ENCODE assay signal across 16 mouse cellular contexts in genomic region chr17:7654064-7654564, GRCm38 (mm10).
DNase-seq lines count a peak whose midpoint lies in the region; ATAC-seq and TF ChIP-seq lines count a peak whose summit lies in the region.
"Had no signal": no experiment of that assay in that cellular context is flagged by ENCODE, and none has a peak within 500 bp of the region (broad histone marks: within the 10 kb centered on the region; RNA-seq: fewer than 3 reads in every experiment).

No protein-coding gene starts in this region.

- no peak overlapping the region for H3K4me3 ChIP-seq in heart, embryonic 16.5 days (ENCODE audit: low read length)
- H3K4me3 ChIP-seq in lung, embryonic 14.5 days (ENCODE audit: low read depth, low read length), result no peak overlapping the region
- H3K4me3 ChIP-seq in stomach, embryonic 15.5 days (replicated peaks), result no peak overlapping the region
- H3K4me3 ChIP-seq: forebrain, embryonic 13.5 days; gastrocnemius, adult 2 months; hindbrain, embryonic 13.5 days; layer of hippocampus, adult 2 months; liver, embryonic 12.5 days had no signal

- no peak overlapping the region for H3K9ac ChIP-seq in heart, embryonic 16.5 days (ENCODE audit: low read length)
- H3K9ac ChIP-seq in lung, embryonic 14.5 days, result no peak overlapping the region
- H3K9ac ChIP-seq in stomach, embryonic 15.5 days, result no peak overlapping the region
- H3K9ac ChIP-seq: forebrain, embryonic 13.5 days; hindbrain, embryonic 13.5 days; liver, embryonic 12.5 days had no signal

- peak; percentile 75 for ATAC-seq in heart, embryonic 16.5 days (replicated peaks; ENCODE audit: extremely low read depth, insufficient read depth, low FRiP score)
- ATAC-seq in lung, embryonic 14.5 days (ENCODE audit: insufficient read depth), result peak; percentile 97
- peak; percentile 82 for ATAC-seq in stomach, embryonic 15.5 days (ENCODE audit: insufficient read depth, low FRiP score, low read depth)
- ATAC-seq: forebrain, embryonic 13.5 days; liver, embryonic 12.5 days; Patski had no signal

- no peaks in the 10 kb centered on the region for H3K36me3 ChIP-seq in heart, embryonic 16.5 days (ENCODE audit: control insufficient read depth, insufficient read depth)
- H3K36me3 ChIP-seq in lung, embryonic 14.5 days (ENCODE audit: insufficient read depth), result no peaks in the 10 kb centered on the region
- H3K36me3 ChIP-seq in stomach, embryonic 15.5 days, result no peaks in the 10 kb centered on the region
- H3K36me3 ChIP-seq: hindbrain, embryonic 13.5 days; liver, embryonic 12.5 days had no signal

- H3K4me2 ChIP-seq in heart, embryonic 16.5 days (ENCODE audit: low read depth, low read length), result no peak overlapping the region
- no peak overlapping the region for H3K4me2 ChIP-seq in lung, embryonic 14.5 days
- H3K4me2 ChIP-seq in stomach, embryonic 15.5 days, result no peak overlapping the region
- H3K4me2 ChIP-seq: forebrain, embryonic 13.5 days; hindbrain, embryonic 13.5 days; liver, embryonic 12.5 days had no signal

- WGBS in heart, embryonic 16.5 days, result 46% methylated on average over 7 of the region's 7 CpGs
- WGBS in lung, embryonic 14.5 days, result 28% methylated on average over 7 of the region's 7 CpGs
- 28% methylated on average over 7 of the region's 7 CpGs for WGBS in stomach, embryonic 15.5 days

- no peaks in the 10 kb centered on the region for H3K27me3 ChIP-seq in heart, embryonic 16.5 days (ENCODE audit: control insufficient read depth, insufficient read depth, low read length)
- no peaks in the 10 kb centered on the region for H3K27me3 ChIP-seq in lung, embryonic 14.5 days (ENCODE audit: insufficient read depth, low read length)
- H3K27me3 ChIP-seq in stomach, embryonic 15.5 days (replicated peaks), result no peaks in the 10 kb centered on the region
- H3K27me3 ChIP-seq: CH12.LX; forebrain, embryonic 13.5 days; hindbrain, embryonic 13.5 days; liver, embryonic 12.5 days had no signal

- H3K27ac ChIP-seq in heart, embryonic 16.5 days (ENCODE audit: low read length), result no peak overlapping the region; the same call in 1 of the 2 replicates
- no peak overlapping the region for H3K27ac ChIP-seq in lung, embryonic 14.5 days (ENCODE audit: low read depth)
- H3K27ac ChIP-seq in stomach, embryonic 15.5 days, result no peak overlapping the region
- H3K27ac ChIP-seq: forebrain, embryonic 13.5 days; hindbrain, embryonic 13.5 days; layer of hippocampus, adult 2 months; liver, embryonic 12.5 days had no signal

- peak; percentile 4; the same call in 1 of the 2 replicates for TF ChIP-seq CTCF in lung, embryonic 14.5 days (IDR thresholded peaks at IDR 0.05; ENCODE audit: low read depth)

- H3K4me1 ChIP-seq in heart, embryonic 16.5 days (ENCODE audit: control insufficient read depth, insufficient read depth, low read length), result no peaks in the 10 kb centered on the region
- H3K4me1 ChIP-seq in lung, embryonic 14.5 days (ENCODE audit: insufficient read depth), result 0 out of 2 replicates have a peak, but pooled peaks cover 5% of the 10 kb centered on the region
- no peaks in the 10 kb centered on the region for H3K4me1 ChIP-seq in stomach, embryonic 15.5 days
- H3K4me1 ChIP-seq: forebrain, embryonic 13.5 days; liver, embryonic 12.5 days had no signal

- DNase-seq in kidney, postnatal 10 days, result peak; percentile 60
- no peak for DNase-seq in kidney, postnatal 25 days
- peak; percentile 87 for DNase-seq in lung, embryonic 14.5 days
- no peak for DNase-seq in thymus, postnatal 36 days
- no peak for DNase-seq in cerebellum, adult 11 months
- DNase-seq: cerebellum, adult 9-11 months; gastrocnemius, adult 2 months; right cerebral cortex, postnatal 14 days had no signal

- no peaks in the 10 kb centered on the region for H3K9me3 ChIP-seq in heart, embryonic 16.5 days (replicated peaks; ENCODE audit: control insufficient read depth, low read length)
- H3K9me3 ChIP-seq in lung, embryonic 14.5 days (ENCODE audit: low read depth, low read length), result no peaks in the 10 kb centered on the region
- H3K9me3 ChIP-seq in stomach, embryonic 15.5 days, result no peaks in the 10 kb centered on the region
- H3K9me3 ChIP-seq: forebrain, embryonic 13.5 days; hindbrain, embryonic 13.5 days; liver, embryonic 12.5 days had no signal

Comparison
In these comparisons a context has a peak if more than half of its experiments do, and no peak if none do; other contexts are left out.
1. DNase-seq: peak in kidney, postnatal 10 days (single experiment) and lung, embryonic 14.5 days (single experiment); none in kidney, postnatal 25 days (0 of 2), thymus, postnatal 36 days (0 of 2) and cerebellum, adult 11 months (single experiment).
2. Peak in every context shown above with its lines, with median percentiles within 50 percentile points of each other: ATAC-seq.